Mouse (Mus musculus): ENCODE data around the gene Epor. TPM values are rescaled to one million over a fixed set of nuclear protein-coding genes. Genes with fewer than 3 reads are reported as not detected.

Gene Epor
- total and polyA plus RNA-seq, 3 experiments, result 192 to 440 TPM; not detected in 1

DNA sequence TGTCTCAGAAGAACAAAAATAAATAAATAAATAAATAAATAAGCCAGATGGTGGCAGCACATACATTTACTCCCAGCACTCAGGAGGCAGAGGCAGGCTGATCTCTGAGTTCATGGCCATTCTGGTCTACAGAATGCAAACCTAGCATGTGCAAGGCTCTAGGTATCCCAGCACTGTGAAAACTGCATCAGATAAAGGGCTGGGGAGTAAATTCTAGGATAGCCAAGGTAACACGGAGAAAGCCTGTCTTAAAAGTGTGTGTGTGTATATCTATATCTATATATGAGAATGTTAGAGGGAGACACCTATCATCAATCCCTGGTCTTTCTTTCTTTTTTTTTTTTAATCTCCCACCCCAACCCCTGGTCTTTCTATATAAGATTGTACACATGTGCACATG is 37.8 kb downstream of the Epor start:
- Histone ChIP-seq H3K9ac (ENCODE audit: control insufficient read depth, low read depth, low read length, poor library complexity, severe bottlenecking) (no peak overlapping the region), H3K36me3 (ENCODE audit: control insufficient read depth in 1 of 2, insufficient read depth in 2 of 2, low read length in 2 of 2) (peaks cover 2 to 28% of the 10 kb centered on the region in 2 experiments), H3K4me1 (ENCODE audit: control insufficient read depth in 1 of 2, insufficient read depth in 2 of 2, low read length in 2 of 2) (peaks cover 17 to 34% of the 10 kb centered on the region in 2 experiments), H3K27ac (ENCODE audit: control insufficient read depth, low read depth, low read length) (no peak overlapping the region), H3K9me3 (replicated peaks; ENCODE audit: insufficient read depth, low read length) (no peaks in the 10 kb centered on the region), H3K27me3 (ENCODE audit: control insufficient read depth in 1 of 2, insufficient read depth in 2 of 2, low read length in 2 of 2) (no peaks in the 10 kb centered on the region), H3K4me3 (ENCODE audit: control insufficient read depth in 1 of 2, insufficient read depth in 1 of 2, low read depth in 2 of 2, low read length in 2 of 2) (no peak overlapping the region), H3K79me2 (ENCODE audit: control insufficient read depth, insufficient read depth, low read length, poor library complexity) (peaks cover 8% of the 10 kb centered on the region)
- no peak for DNase-seq (ENCODE audit: low read depth, low spot score)
- TF ChIP-seq POLR2AphosphoS2 (IDR thresholded peaks at IDR 0.05; ENCODE audit: low read length) (no peak), SMC3 (IDR thresholded peaks at IDR 0.05; ENCODE audit: low read depth, low read length) (no peak), UBTF (IDR thresholded peaks at IDR 0.05; ENCODE audit: borderline replicate concordance, insufficient read depth, low read depth, low read length) (no peak), JUND (IDR thresholded peaks at IDR 0.05; ENCODE audit: low read depth, low read length) (no peak), GABPA (IDR thresholded peaks at IDR 0.05; ENCODE audit: low read depth, low read length) (no peak), CHD1 (IDR thresholded peaks at IDR 0.05; ENCODE audit: low read depth, low read length) (no peak), CHD2 (IDR thresholded peaks at IDR 0.05; ENCODE audit: low read length) (no peak), NRF1 (IDR thresholded peaks at IDR 0.05; ENCODE audit: insufficient read depth, low read depth, low read length, poor library complexity, severe bottlenecking) (no peak), MEF2A (IDR thresholded peaks at IDR 0.05; ENCODE audit: extremely low read depth, insufficient replicate concordance, low read depth, low read length, poor library complexity, severe bottlenecking) (no peak), USF2 (IDR thresholded peaks at IDR 0.05; ENCODE audit: borderline replicate concordance in 1 of 2, insufficient read depth in 1 of 2, low read depth in 1 of 2, low read length in 2 of 2) (no peak), MAX (IDR thresholded peaks at IDR 0.05; ENCODE audit: low read length) (no peak), ZMIZ1 (IDR thresholded peaks at IDR 0.05; ENCODE audit: low read depth, low read length) (no peak), SIN3A (IDR thresholded peaks at IDR 0.05; ENCODE audit: low read length) (no peak), USF1 (IDR thresholded peaks at IDR 0.05; ENCODE audit: low read depth, low read length) (no peak), TAL1 (IDR thresholded peaks at IDR 0.05; ENCODE audit: low read length) (no peak), BHLHE40 (IDR thresholded peaks at IDR 0.05; ENCODE audit: borderline replicate concordance, low read depth, low read length) (no peak), MYC (IDR thresholded peaks at IDR 0.05; ENCODE audit: low read depth, low read length) (peak; percentile 32; the same call in 1 of the 2 replicates), RCOR1 (IDR thresholded peaks at IDR 0.05; ENCODE audit: low read depth, low read length) (no peak), ETS1 (IDR thresholded peaks at IDR 0.05; ENCODE audit: low read depth, low read length) (no peak), CTCF (IDR thresholded peaks at IDR 0.05 in 2 of 3, conservative IDR thresholded peaks at IDR 0.05 in 1 of 3; ENCODE audit: control insufficient read depth in 1 of 3, insufficient read depth in 1 of 3, low read depth in 2 of 3, low read length in 3 of 3, poor library complexity in 1 of 3, severe bottlenecking in 1 of 3) (no peak; a peak in 1 of 6 replicates), TCF12 (IDR thresholded peaks at IDR 0.05; ENCODE audit: low read depth, low read length) (0 out of 2 replicates have a peak, but pooled peaks have one; percentile 6), POLR2A (IDR thresholded peaks at IDR 0.05; ENCODE audit: control insufficient read depth in 1 of 2, insufficient read depth in 1 of 2, low read depth in 1 of 2, low read length in 2 of 2, poor library complexity in 1 of 2) (no peak), MXI1 (IDR thresholded peaks at IDR 0.05; ENCODE audit: low read depth, low read length) (no peak), MYB (IDR thresholded peaks at IDR 0.05; ENCODE audit: low read depth, low read length) (no peak), KAT2A (conservative IDR thresholded peaks at IDR 0.05; ENCODE audit: low read depth, low read length) (no peak), ZC3H11A (IDR thresholded peaks at IDR 0.05; ENCODE audit: low read depth, low read length) (peak; percentile 20; the same call in 1 of the 2 replicates), ZKSCAN1 (IDR thresholded peaks at IDR 0.05; ENCODE audit: low read depth, low read length) (no peak; the same call in 1 of the 2 replicates), MAZ (IDR thresholded peaks at IDR 0.05; ENCODE audit: low read depth, low read length) (no peak), TBP (IDR thresholded peaks at IDR 0.05; ENCODE audit: low read depth, low read length) (no peak), GATA1 (IDR thresholded peaks at IDR 0.05; ENCODE audit: low read depth, low read length) (0 out of 2 replicates have a peak, but pooled peaks have one; percentile 8), NELFE (IDR thresholded peaks at IDR 0.05; ENCODE audit: low read depth, low read length) (no peak), ELF1 (IDR thresholded peaks at IDR 0.05; ENCODE audit: low read depth, low read length) (no peak), RAD21 (IDR thresholded peaks at IDR 0.05; ENCODE audit: low read depth, low read length) (no peak; the same call in 1 of the 2 replicates), MAFK (IDR thresholded peaks at IDR 0.05; ENCODE audit: borderline replicate concordance, low read depth, low read length) (no peak), ZNF384 (IDR thresholded peaks at IDR 0.05; ENCODE audit: low read depth, low read length) (no peak), POLR2AphosphoS5 (IDR thresholded peaks at IDR 0.05; ENCODE audit: borderline replicate concordance, low read depth, low read length) (no peak), EP300 (IDR thresholded peaks at IDR 0.05; ENCODE audit: low read depth in 1 of 2, low read length in 2 of 2) (no peak), E2F4 (IDR thresholded peaks at IDR 0.05; ENCODE audit: borderline replicate concordance, low read depth, low read length) (0 out of 2 replicates have a peak, but pooled peaks have one; percentile 52)
